Mouse (Mus musculus): ENCODE results near the gene Aph1a.
"Not testable (repeated sequence)": the region's sequence is repeated elsewhere in the genome, so short reads cannot be mapped to it uniquely, and the experiment has no call there.

Aph1a gene

GRCm38 (mm10) chr3:95889664-95890063 lies 4.1 kb upstream of the Aph1a start:
- DNase-seq, result no peak

- DNase-seq, result no peak
Observed at GRCm38 (mm10) chr3:95891211-95892065, 2.3 kb upstream of the Aph1a start, which contains the start of gene BC028528. BC028528 (minus strand) TSS chr3:95892005.

- peak; percentile 59 for DNase-seq
Observed at GRCm38 (mm10) chr3:95892066-95893052, 1.4 kb upstream of the Aph1a start.

GRCm38 (mm10) chr3:95893126-95893525 lies 643 bp upstream of the Aph1a start:
- DNase-seq, result no peak

GRCm38 (mm10) chr3:95894317-95895160 lies 770 bp downstream of the Aph1a start:
- DNase-seq, result peak; percentile 75

- not testable (repeated sequence) for DNase-seq
Observed at GRCm38 (mm10) chr3:95895501-95895900, 1.7 kb downstream of the Aph1a start.

- DNase-seq, result no peak
Observed at GRCm38 (mm10) chr3:95899800-95900524, 6.2 kb downstream of the Aph1a start.

GRCm38 (mm10) chr3:95901616-95902372 lies 8.0 kb downstream of the Aph1a start:
- no peak for DNase-seq

- no peak for DNase-seq
Observed at GRCm38 (mm10) chr3:95902373-95902625, 8.5 kb downstream of the Aph1a start.

GRCm38 (mm10) chr3:95902643-95903042 lies 8.9 kb downstream of the Aph1a start:
- DNase-seq, result no peak

- DNase-seq, result no peak
Observed at GRCm38 (mm10) chr3:95903753-95904502, 10.2 kb downstream of the Aph1a start.

- DNase-seq, result no peak
Observed at GRCm38 (mm10) chr3:95904568-95904967, 10.8 kb downstream of the Aph1a start, which contains the start of gene Car14. Car14 (minus strand) TSS chr3:95904691.

- DNase-seq, result peak; percentile 55
Observed at GRCm38 (mm10) chr3:95905146-95905939, 11.6 kb downstream of the Aph1a start.

- no peak for DNase-seq
Observed at GRCm38 (mm10) chr3:95905940-95906492, 12.2 kb downstream of the Aph1a start.

GRCm38 (mm10) chr3:95906860-95907259 lies 13.1 kb downstream of the Aph1a start:
- DNase-seq, result no peak

GRCm38 (mm10) chr3:95907613-95908012 lies 13.8 kb downstream of the Aph1a start:
- DNase-seq, result no peak

- DNase-seq, result no peak
Observed at GRCm38 (mm10) chr3:95914706-95915105, 20.9 kb downstream of the Aph1a start.

- no peak for DNase-seq
Observed at GRCm38 (mm10) chr3:95916760-95917159, 23.0 kb downstream of the Aph1a start.

- not testable (repeated sequence) for DNase-seq
Observed at GRCm38 (mm10) chr3:95920532-95920931, 26.8 kb downstream of the Aph1a start.

All from cerebellum, adult 9-10 months (tissue).